Mouse (Mus musculus) telencephalon, adult 2 months (tissue): ENCODE measurements around the gene Gstm6.
A peak's percentile ranks its signal among the peaks of the same experiment; 100 is the strongest.
"Not testable (repeated sequence)": the region's sequence is repeated elsewhere in the genome, so short reads cannot be mapped to it uniquely, and the experiment has no call there.

Experiments used
- DNase-seq: peaks from one replicate; pipeline ENCODE4 v3.0.0-alpha.2; 2011; ENCODE audit warnings: low read depth, low spot score

Gstm6 gene

GRCm38 (mm10) chr3:107943239-107943990, at the start of gene Gstm6:
Gene Gstm6, minus strand, starts transcription at chr3:107943749.
- peak; percentile 56 for DNase-seq

- no peak for DNase-seq
Observed at GRCm38 (mm10) chr3:107986041-107986562, 42.6 kb upstream of the Gstm6 start, which contains the start of gene Gstm2. Gene Gstm2, minus strand, starts transcription at chr3:107986453.

DNA sequence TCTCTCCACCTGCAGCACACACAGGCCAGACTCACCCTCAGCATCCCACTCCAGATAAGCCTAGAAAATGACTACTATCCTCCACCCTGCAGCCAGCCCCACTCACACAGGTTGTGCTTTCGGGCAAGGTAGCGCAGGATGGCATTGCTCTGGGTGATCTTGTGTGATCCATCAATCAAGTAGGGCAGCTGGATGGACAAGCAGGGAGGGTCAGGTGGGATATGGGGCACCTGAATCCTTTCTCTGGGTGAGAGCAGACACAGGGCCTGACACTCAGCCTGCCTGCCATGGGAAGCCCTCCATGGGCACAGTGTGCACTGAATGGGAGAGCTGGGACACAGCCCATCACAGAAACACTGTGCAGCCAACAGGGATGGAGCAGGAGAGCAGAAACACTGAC, 41.6 kb upstream of the Gstm6 start:
- not testable (repeated sequence) for DNase-seq

DNA sequence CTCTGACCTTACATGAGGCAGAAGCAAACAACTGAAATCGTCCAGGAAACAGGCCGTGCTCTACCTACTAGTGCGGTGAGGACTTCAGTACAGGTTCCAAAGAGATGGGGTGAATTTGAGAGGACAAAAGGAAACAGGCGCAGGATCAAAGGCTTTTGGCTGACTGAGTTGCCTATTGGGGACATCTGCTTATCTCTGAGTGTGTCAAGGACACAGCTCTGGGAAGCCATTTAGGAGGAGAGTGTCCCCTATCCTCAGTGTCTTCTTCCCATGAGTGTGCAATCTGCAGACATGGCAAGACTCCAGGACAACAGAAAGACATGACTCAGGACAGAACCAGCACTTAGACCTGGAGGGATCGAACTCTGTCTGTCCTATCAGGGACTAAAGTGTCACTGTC, 40.9 kb upstream of the Gstm6 start:
- DNase-seq, result no peak

DNA sequence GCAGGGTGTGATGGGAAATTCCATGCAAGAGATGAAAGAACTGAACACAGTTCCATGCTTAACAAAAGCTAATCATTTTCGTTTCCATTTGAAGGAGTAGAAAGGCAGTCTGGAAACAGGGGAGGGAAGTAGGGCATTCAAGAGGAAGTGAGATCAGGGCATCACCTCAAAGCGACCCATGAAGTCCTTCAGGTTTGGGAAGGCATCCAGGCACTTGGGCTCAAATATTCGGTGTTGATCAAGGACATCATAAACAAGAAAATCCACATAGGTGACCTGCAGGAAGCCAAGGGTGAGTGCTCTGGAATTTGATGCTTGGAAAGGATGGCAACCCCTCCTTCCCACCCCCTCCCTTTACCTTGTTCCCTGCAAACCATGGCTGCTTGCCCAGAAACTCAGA, 40.2 kb upstream of the Gstm6 start:
- no peak for DNase-seq

- no peak for DNase-seq
Observed at GRCm38 (mm10) chr3:107982726-107983125, 39.2 kb upstream of the Gstm6 start.

DNA sequence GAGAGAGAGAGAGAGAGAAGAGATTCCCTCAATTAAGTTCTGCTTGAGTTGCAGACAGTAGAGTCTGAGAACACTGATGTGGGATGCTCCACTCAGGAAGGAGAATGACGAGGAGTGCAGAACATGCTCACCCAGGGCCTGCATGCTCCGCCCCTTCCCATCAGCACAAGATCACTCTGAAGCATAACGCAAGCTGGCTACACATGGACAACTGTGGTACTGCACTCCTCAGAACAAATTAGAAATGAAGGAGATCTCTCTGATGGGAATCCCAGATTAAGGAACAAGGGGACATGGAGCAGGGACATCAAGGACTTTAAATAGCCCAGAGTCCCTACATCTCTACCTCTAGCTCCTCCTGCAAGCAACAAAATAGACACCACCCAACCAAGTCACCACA, 37.7 kb upstream of the Gstm6 start:
- no peak for DNase-seq

DNA sequence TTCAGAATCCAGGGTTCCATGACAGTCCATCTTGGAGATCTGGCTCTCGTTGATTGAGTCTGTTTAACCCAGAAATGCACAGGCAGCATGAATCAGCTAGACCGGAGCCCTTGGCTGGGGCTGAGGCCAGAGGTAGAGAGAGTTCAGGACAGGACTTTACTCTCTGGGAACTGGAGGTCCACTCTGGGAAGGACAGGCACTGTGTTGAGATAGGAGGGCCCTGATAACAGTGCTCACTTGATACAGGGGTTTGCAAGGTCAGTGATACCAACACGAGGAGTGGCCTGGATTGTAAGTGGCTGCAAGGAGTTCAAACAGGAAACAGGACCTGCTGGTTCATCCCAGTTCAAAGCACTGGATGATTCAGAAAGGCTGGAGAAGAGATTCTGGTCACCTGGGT, 34.1 kb upstream of the Gstm6 start:
- DNase-seq, result no peak

GRCm38 (mm10) chr3:107974237-107974636, 30.7 kb upstream of the Gstm6 start:
- no peak for DNase-seq

DNA sequence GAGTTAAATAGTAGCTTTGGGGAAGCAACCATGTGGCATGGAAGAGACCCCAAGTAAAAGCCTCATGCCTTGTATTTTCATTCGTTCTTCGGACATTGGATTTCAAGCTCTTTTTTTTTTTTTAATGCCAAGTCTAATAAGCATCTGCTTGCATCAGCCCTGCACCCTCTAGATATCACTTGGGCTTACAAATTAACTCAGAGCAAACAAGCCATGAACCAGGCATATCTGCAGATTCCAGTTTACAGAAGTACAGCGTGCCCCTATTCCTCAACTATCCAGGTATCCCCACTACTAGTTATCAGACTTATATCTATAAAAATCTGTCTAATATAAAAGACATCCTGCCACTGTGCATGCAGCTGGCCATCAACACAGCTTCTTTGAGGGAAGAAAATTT, 28.5 kb upstream of the Gstm6 start:
- no peak for DNase-seq

- not testable (repeated sequence) for DNase-seq
Observed at GRCm38 (mm10) chr3:107971101-107971500, 27.6 kb upstream of the Gstm6 start.

DNA sequence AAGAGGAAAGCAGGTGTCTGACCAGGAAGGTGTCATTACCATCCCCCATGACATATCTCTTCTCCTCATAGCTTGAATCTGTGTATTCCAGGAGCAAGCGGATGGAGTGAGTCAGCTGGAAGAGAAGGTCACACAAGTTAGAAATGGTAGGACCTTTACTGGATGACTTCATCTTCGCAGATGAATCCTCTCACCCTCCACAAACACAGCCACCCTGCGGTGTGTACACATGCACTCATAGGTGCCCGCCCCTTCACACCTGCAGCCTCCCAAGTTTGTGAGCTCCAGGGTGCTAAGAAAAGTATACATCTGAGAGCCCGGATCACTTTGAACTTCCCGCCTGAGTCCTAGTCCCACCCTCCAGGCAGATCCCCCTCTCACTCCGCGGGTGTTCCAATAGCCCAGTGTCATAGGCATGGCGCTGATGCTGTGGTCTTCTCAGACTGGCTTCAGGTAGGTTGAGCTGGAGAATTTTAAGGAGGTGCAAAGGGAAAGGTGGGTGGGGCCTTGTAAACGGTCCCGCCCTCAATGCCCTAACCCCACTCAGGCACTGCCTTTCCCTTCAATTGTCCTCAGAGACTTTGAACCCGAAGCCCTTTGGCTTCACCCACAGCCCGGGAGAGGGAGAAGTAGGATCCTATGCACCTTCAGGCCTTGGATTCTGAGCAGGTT, 25.3 kb upstream of the Gstm6 start, which contains the start of gene Gstm3:
Gene Gstm3, minus strand, starts transcription at position 560 of the 672 bp plus-strand sequence.
- DNase-seq, result no peak

DNA sequence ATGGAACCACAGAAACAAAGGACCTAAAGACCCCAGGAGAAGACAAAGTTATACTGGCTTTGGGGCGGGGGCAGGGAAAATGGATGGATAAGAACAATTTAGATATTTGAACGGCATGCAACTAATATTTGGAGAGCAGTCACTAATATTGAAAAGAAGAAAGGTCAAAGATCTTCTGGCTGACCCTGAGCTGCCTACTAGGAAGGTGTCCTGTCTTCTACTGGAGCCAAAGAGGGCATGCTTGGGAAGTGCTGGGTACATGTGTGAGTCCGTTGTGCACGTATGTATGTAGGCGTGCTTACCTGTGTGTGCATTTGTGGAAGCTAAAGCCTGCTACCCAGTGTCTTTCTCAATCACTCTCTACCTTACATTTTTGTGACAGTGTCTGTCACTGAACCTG, 23.1 kb upstream of the Gstm6 start:
- no peak for DNase-seq

- no peak for DNase-seq
Observed at GRCm38 (mm10) chr3:107965592-107965991, 22.0 kb upstream of the Gstm6 start.

- no peak for DNase-seq
Observed at GRCm38 (mm10) chr3:107964656-107965308, 21.2 kb upstream of the Gstm6 start.

DNA sequence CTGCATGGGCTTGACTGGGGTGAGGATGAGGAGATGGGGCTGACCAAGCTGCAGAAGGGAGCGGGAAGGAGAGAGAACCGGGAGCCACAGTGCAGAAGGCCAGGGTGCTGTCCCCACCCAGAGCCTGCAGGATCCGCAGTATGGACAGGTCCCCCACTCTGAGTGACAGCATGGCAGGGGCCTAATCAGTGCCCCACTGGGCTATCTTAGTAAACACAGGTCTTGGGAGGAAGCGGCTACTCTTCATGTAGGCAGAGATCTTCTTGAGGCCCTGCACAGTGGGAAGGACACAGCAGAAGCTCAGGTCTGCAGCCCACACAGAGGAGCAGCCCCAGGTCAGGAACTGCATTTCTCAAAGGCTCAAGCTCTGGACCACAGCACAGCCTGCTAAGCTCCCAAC, 20.5 kb upstream of the Gstm6 start:
- no peak for DNase-seq

GRCm38 (mm10) chr3:107955260-107955659, 11.7 kb upstream of the Gstm6 start:
- DNase-seq, result not testable (repeated sequence)

DNA sequence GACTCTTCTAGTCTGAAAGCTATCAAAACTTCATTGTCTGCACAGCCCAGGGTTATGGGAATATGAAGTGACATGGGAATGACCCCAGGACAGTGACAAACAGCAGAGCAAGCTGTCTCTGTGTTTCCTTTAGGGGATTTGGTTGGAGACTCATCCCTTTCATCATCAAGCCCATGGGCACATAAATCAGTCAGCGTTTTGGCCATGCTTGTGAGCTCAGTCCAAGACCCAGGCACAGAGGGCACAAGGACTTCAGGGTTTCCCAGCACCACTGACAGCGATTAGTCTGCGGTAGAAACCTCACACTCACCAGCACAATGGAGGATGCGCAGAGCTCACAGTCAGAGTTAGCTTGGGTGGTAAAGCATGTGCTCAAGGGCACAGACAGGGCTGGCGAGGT, 10.4 kb upstream of the Gstm6 start:
- no peak for DNase-seq

DNA sequence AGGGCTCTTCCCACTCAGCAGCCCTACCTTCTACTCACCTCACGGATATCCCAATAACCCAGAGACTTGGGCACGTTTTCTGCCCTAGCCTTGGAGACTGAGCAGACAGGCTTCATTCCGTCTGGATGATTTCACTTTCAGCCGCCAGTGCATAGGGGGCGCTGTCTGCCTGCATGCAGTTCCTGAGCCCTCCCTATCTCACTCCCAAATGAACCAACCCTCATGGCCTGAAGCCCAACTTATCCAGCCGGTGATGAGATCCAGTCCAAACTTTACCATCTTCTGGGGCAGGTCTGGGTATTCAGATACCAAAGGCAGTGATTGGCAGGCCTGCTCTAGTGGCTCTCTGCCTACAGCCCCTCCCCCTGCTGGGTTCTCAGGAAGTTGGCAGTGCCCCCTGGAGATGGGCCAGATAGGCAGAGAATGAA, 9.8 kb upstream of the Gstm6 start:
- no peak for DNase-seq

GRCm38 (mm10) chr3:107950531-107950930, 7.0 kb upstream of the Gstm6 start:
- DNase-seq, result no peak

DNA sequence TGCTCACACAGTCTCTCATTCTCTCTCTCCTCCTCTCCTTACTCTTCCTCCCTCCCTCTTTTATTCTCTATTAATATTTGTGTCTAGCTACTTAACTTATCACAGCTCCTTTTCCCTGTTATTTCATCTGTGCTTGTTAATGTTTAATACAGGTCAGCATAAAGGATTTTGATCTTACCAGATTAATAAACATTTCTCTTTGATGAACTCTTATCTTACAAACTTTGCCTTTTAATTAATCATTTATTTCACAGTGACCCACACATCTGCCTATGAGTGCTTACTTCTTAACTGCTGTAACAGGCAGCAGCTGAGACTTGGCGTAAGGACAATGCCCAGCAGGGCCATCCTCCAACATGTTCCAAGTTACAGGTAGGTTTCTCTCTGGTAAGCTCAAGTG, 5.9 kb upstream of the Gstm6 start:
- not testable (repeated sequence) for DNase-seq

DNA sequence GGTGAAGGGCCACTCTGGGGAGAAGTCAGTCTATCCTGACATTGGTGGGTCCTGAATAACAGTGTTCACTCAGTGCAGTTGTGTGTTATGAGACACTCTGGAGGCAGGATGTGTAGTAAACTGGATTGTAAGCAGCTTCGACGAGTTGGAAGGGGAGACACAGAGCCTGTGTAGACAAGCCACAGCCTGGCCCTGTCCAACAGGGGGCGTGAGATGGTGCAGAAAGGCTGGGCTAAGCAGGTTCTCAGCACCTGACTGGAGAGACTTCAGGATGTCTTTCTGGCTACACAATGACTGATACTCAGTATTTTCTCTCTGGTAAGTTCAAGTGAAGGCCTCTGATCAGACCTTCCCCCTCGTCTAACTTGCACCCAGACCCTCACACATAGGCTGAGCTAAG, 2.2 kb upstream of the Gstm6 start:
- no peak for DNase-seq
